Mouse (Mus musculus) midbrain, embryonic 12.5 days (tissue): ENCODE measurements around the gene Rasal2. TPM values are rescaled to one million over a fixed set of nuclear protein-coding genes. Genes with fewer than 3 reads are reported as not detected.

Experiments
- ATAC-seq: fragments of 200-750 bp; cut with Nextera tagmentation; 2 replicates; pipeline ENCODE4 v1.8.0; 2017; ENCODE audit warnings: low read depth, moderate TSS enrichment, moderate library complexity; ENCODE audit not compliant: low FRiP score
- H3K27ac ChIP-seq: fragments of 300-500 bp; sonication (generic); replicated peaks from 2 replicates; pipeline ENCODE4 v1.5.1; 2016; ENCODE audit warnings: mild to moderate bottlenecking
- H3K27me3 ChIP-seq: fragments of 300-500 bp; sonication (generic); 2 replicates; pipeline ENCODE4 v1.6.1; 2016; ENCODE audit warnings: mild to moderate bottlenecking
- H3K36me3 ChIP-seq: fragments of 300-500 bp; sonication (generic); 2 replicates; pipeline ENCODE4 v1.6.1; 2016
- H3K4me1 ChIP-seq: fragments of 300-500 bp; sonication (generic); 2 replicates; pipeline ENCODE4 v1.6.1; 2016
- H3K4me2 ChIP-seq: fragments of 300-500 bp; sonication (generic); replicated peaks from 2 replicates; pipeline ENCODE4 v1.6.1; 2016; ENCODE audit warnings: mild to moderate bottlenecking, moderate library complexity
- H3K4me3 ChIP-seq: fragments of 300-500 bp; sonication (generic); 2 replicates; pipeline ENCODE4 v1.5.1; 2016; ENCODE audit warnings: mild to moderate bottlenecking
- H3K9ac ChIP-seq: fragments of 300-500 bp; sonication (generic); replicated peaks from 2 replicates; pipeline ENCODE4 v1.6.1; 2016; ENCODE audit warnings: mild to moderate bottlenecking, moderate library complexity
- H3K9me3 ChIP-seq: fragments of 300-500 bp; sonication (generic); 2 replicates; pipeline ENCODE4 v1.6.1; 2016; ENCODE audit warnings: mild to moderate bottlenecking
- WGBS: fragments of 180-500 bp; shearing (Covaris S2); methylation state at CpG from one replicate; pipeline ENCODE4 v1.1.7; 2016; 5-methylcytosine and 5-hydroxymethylcytosine counted together
- polyA plus RNA-seq: library from polyadenylated mRNA; unstranded; fragments of >200 nt; fragmentation: Nextera tagmentation; extraction: Ambion mirVana; gene quantifications from 2 replicates; pipeline ENCODE4 v1.2.1, GENCODE M21; 2016

Rasal2 gene
- polyA plus RNA-seq, 1 experiment from 2014 or later = 36.4 TPM

- no peak for ATAC-seq
- no peak overlapping the region for H3K27ac ChIP-seq
- WGBS = 10% methylated on average over 8 of the region's 8 CpGs
Measured at GRCm38 (mm10) chr1:157410937-157411336, 1.5 kb downstream of the Rasal2 start.

GRCm38 (mm10) chr1:157409648-157410047 is 2.7 kb downstream of the Rasal2 start:
- H3K27ac ChIP-seq = no peak overlapping the region
- H3K27me3 ChIP-seq = no peaks in the 10 kb centered on the region
- no peak for ATAC-seq
- no peaks in the 10 kb centered on the region for H3K9me3 ChIP-seq
- H3K4me1 ChIP-seq = peaks cover 19% of the 10 kb centered on the region
- H3K9ac ChIP-seq = no peak overlapping the region
- 88% methylated on average over 2 of the region's 2 CpGs for WGBS
- H3K4me3 ChIP-seq = no peak overlapping the region
- H3K4me2 ChIP-seq = peak overlapping the region; percentile 70
- H3K36me3 ChIP-seq = no peaks in the 10 kb centered on the region

More at GRCm38 (mm10) chr1:157410937-157411336, 1.5 kb downstream of the Rasal2 start:
- no peaks in the 10 kb centered on the region for H3K27me3 ChIP-seq
- H3K4me2 ChIP-seq = peak overlapping the region; percentile 70
- no peaks in the 10 kb centered on the region for H3K36me3 ChIP-seq
- peak overlapping the region; percentile 98 for H3K4me3 ChIP-seq
- H3K9me3 ChIP-seq = no peaks in the 10 kb centered on the region
- peaks cover 19% of the 10 kb centered on the region for H3K4me1 ChIP-seq
- peak overlapping the region; percentile 87 for H3K9ac ChIP-seq

- no peaks in the 10 kb centered on the region for H3K36me3 ChIP-seq
- H3K9me3 ChIP-seq = no peaks in the 10 kb centered on the region
- no peak overlapping the region for H3K27ac ChIP-seq
- H3K4me2 ChIP-seq = peak overlapping the region; percentile 26
- peak; percentile 70; the same call in 1 of the 2 replicates for ATAC-seq
- peaks cover 11% of the 10 kb centered on the region for H3K4me1 ChIP-seq
- no peak overlapping the region for H3K9ac ChIP-seq
- no peak overlapping the region for H3K4me3 ChIP-seq
- H3K27me3 ChIP-seq = no peaks in the 10 kb centered on the region
- WGBS = 16% methylated on average over 4 of the region's 4 CpGs
Measured at GRCm38 (mm10) chr1:157388027-157388426, 24.4 kb downstream of the Rasal2 start.

- Histone ChIP-seq H3K27me3 (no peaks in the 10 kb centered on the region), H3K36me3 (no peaks in the 10 kb centered on the region), H3K4me2 (no peak overlapping the region), H3K4me3 (no peak overlapping the region), H3K4me1 (peaks cover 4% of the 10 kb centered on the region), H3K9ac (no peak overlapping the region), H3K9me3 (no peaks in the 10 kb centered on the region), H3K27ac (no peak overlapping the region)
- WGBS = 49% methylated on average over 2 of the region's 2 CpGs
- ATAC-seq = no peak; the same call in 1 of the 2 replicates
Measured at GRCm38 (mm10) chr1:157380694-157381093, 31.7 kb downstream of the Rasal2 start.

GRCm38 (mm10) chr1:157370397-157370796 is 42.0 kb downstream of the Rasal2 start:
- H3K4me3 ChIP-seq = no peak overlapping the region
- WGBS = 96% methylated on average over 2 of the region's 2 CpGs
- H3K9ac ChIP-seq = no peak overlapping the region
- H3K27ac ChIP-seq = no peak overlapping the region
- no peaks in the 10 kb centered on the region for H3K27me3 ChIP-seq
- no peaks in the 10 kb centered on the region for H3K9me3 ChIP-seq
- no peaks in the 10 kb centered on the region for H3K36me3 ChIP-seq
- no peak for ATAC-seq
- H3K4me1 ChIP-seq = 0 out of 2 replicates have a peak, but pooled peaks cover 2% of the 10 kb centered on the region
- no peak overlapping the region for H3K4me2 ChIP-seq

- no peaks in the 10 kb centered on the region for H3K36me3 ChIP-seq
- WGBS = 72% methylated on average over 5 of the region's 5 CpGs
- H3K9me3 ChIP-seq = no peaks in the 10 kb centered on the region
- H3K4me1 ChIP-seq = 0 out of 2 replicates have a peak, but pooled peaks cover 2% of the 10 kb centered on the region
- no peak for ATAC-seq
- H3K4me2 ChIP-seq = no peak overlapping the region
- H3K9ac ChIP-seq = no peak overlapping the region
- H3K27me3 ChIP-seq = no peaks in the 10 kb centered on the region
- H3K4me3 ChIP-seq = no peak overlapping the region
- H3K27ac ChIP-seq = no peak overlapping the region
Measured at GRCm38 (mm10) chr1:157368316-157368715, 44.1 kb downstream of the Rasal2 start.

- no peaks in the 10 kb centered on the region for H3K4me1 ChIP-seq
- no peak overlapping the region for H3K9ac ChIP-seq
- no peak for ATAC-seq
- 65% methylated on average over 1 of the region's 1 CpGs for WGBS
- no peak overlapping the region for H3K27ac ChIP-seq
- no peak overlapping the region for H3K4me3 ChIP-seq
- H3K36me3 ChIP-seq = no peaks in the 10 kb centered on the region
- no peak overlapping the region for H3K4me2 ChIP-seq
- H3K9me3 ChIP-seq = no peaks in the 10 kb centered on the region
- H3K27me3 ChIP-seq = no peaks in the 10 kb centered on the region
Measured at GRCm38 (mm10) chr1:157346661-157347060, 65.7 kb downstream of the Rasal2 start.

GRCm38 (mm10) chr1:157343519-157343918 is 68.9 kb downstream of the Rasal2 start:
- H3K36me3 ChIP-seq = no peaks in the 10 kb centered on the region
- no peak overlapping the region for H3K4me3 ChIP-seq
- no peaks in the 10 kb centered on the region for H3K27me3 ChIP-seq
- H3K9ac ChIP-seq = no peak overlapping the region
- H3K4me2 ChIP-seq = no peak overlapping the region
- no peak overlapping the region for H3K27ac ChIP-seq
- no peak for ATAC-seq
- H3K9me3 ChIP-seq = no peaks in the 10 kb centered on the region
- H3K4me1 ChIP-seq = no peaks in the 10 kb centered on the region

GRCm38 (mm10) chr1:157334834-157335233 is 77.6 kb downstream of the Rasal2 start:
- H3K27ac ChIP-seq = no peak overlapping the region
- 83% methylated on average over 3 of the region's 3 CpGs for WGBS

GRCm38 (mm10) chr1:157328068-157328467 is 84.3 kb downstream of the Rasal2 start:
- Histone ChIP-seq H3K27me3 (no peaks in the 10 kb centered on the region), H3K36me3 (no peaks in the 10 kb centered on the region), H3K4me3 (no peak overlapping the region), H3K4me2 (no peak overlapping the region), H3K4me1 (peaks cover 3% of the 10 kb centered on the region; the same call in 1 of the 2 replicates), H3K27ac (no peak overlapping the region), H3K9ac (no peak overlapping the region), H3K9me3 (no peaks in the 10 kb centered on the region)
- no peak for ATAC-seq

More at GRCm38 (mm10) chr1:157334834-157335233, 77.6 kb downstream of the Rasal2 start:
- Histone ChIP-seq H3K9me3 (no peaks in the 10 kb centered on the region), H3K9ac (no peak overlapping the region), H3K27me3 (no peaks in the 10 kb centered on the region), H3K4me3 (no peak overlapping the region), H3K4me1 (0 out of 2 replicates have a peak, but pooled peaks cover 3% of the 10 kb centered on the region), H3K4me2 (no peak overlapping the region), H3K36me3 (no peaks in the 10 kb centered on the region)
- ATAC-seq = no peak

- H3K4me3 ChIP-seq = no peak overlapping the region
- no peak for ATAC-seq
- H3K9me3 ChIP-seq = no peaks in the 10 kb centered on the region
- no peak overlapping the region for H3K9ac ChIP-seq
- H3K4me2 ChIP-seq = no peak overlapping the region
- no peaks in the 10 kb centered on the region for H3K27me3 ChIP-seq
- peaks cover 3% of the 10 kb centered on the region; the same call in 1 of the 2 replicates for H3K4me1 ChIP-seq
- no peak overlapping the region for H3K27ac ChIP-seq
- 97% methylated on average over 1 of the region's 1 CpGs for WGBS
- no peaks in the 10 kb centered on the region for H3K36me3 ChIP-seq
Measured at GRCm38 (mm10) chr1:157323091-157323490, 89.3 kb downstream of the Rasal2 start.

- no peaks in the 10 kb centered on the region for H3K4me1 ChIP-seq
- no peaks in the 10 kb centered on the region for H3K27me3 ChIP-seq
- H3K36me3 ChIP-seq = no peaks in the 10 kb centered on the region
- ATAC-seq = no peak
- 94% methylated on average over 4 of the region's 4 CpGs for WGBS
- no peak overlapping the region for H3K4me2 ChIP-seq
- H3K27ac ChIP-seq = no peak overlapping the region
- H3K4me3 ChIP-seq = no peak overlapping the region
- H3K9ac ChIP-seq = no peak overlapping the region
- no peaks in the 10 kb centered on the region for H3K9me3 ChIP-seq
Measured at GRCm38 (mm10) chr1:157318896-157319295, 93.5 kb downstream of the Rasal2 start.

GRCm38 (mm10) chr1:157301266-157301665 is 111.1 kb downstream of the Rasal2 start:
- WGBS = 96% methylated on average over 1 of the region's 1 CpGs

More at GRCm38 (mm10) chr1:157301266-157301665, 111.1 kb downstream of the Rasal2 start:
- H3K9me3 ChIP-seq = no peaks in the 10 kb centered on the region
- no peaks in the 10 kb centered on the region for H3K4me1 ChIP-seq
- H3K36me3 ChIP-seq = peaks cover 9% of the 10 kb centered on the region
- ATAC-seq = no peak
- no peak overlapping the region for H3K4me3 ChIP-seq
- no peak overlapping the region for H3K4me2 ChIP-seq
- no peak overlapping the region for H3K27ac ChIP-seq
- H3K9ac ChIP-seq = no peak overlapping the region
- H3K27me3 ChIP-seq = no peaks in the 10 kb centered on the region
